Mouse (Mus musculus) olfactory bulb, adult 2 months (tissue): ENCODE data around the gene Lrrc8b. TPM values are rescaled to one million over a fixed set of nuclear protein-coding genes. Genes with fewer than 3 reads are reported as not detected.

ENCODE experiments used
- H3K27ac ChIP-seq: fragments of 200-500 bp; 2 replicates; pipeline ENCODE4 v1.5.1; 2012; ENCODE audit warnings: low read depth, low read length; ENCODE audit not compliant: insufficient read depth
- H3K4me1 ChIP-seq: fragments of 200-500 bp; 2 replicates; pipeline ENCODE4 v1.6.1; 2012; ENCODE audit warnings: low read length; ENCODE audit not compliant: control insufficient read depth, insufficient read depth
- H3K4me3 ChIP-seq: fragments of 200-500 bp; 2 replicates; pipeline ENCODE4 v1.5.1; 2012; ENCODE audit warnings: mild to moderate bottlenecking, low read depth, low read length, moderate library complexity; ENCODE audit not compliant: insufficient read depth
- CTCF ChIP-seq: fragments of 200-500 bp; IDR thresholded peaks from 2 replicates; pipeline ENCODE4 v1.5.1; 2012; ENCODE audit warnings: low read depth, mild to moderate bottlenecking, low read length, moderate library complexity; ENCODE audit not compliant: insufficient read depth
- POLR2A ChIP-seq: fragments of 200-500 bp; IDR thresholded peaks from 2 replicates; pipeline ENCODE4 v1.6.1; 2012; ENCODE audit warnings: mild to moderate bottlenecking, low read depth, low read length, moderate library complexity; ENCODE audit not compliant: insufficient read depth
- WGBS: fragments of 180-500 bp; shearing (Covaris S2); methylation state at CpG from one replicate; pipeline ENCODE4 v1.1.7; 2018; 5-methylcytosine and 5-hydroxymethylcytosine counted together
- polyA plus RNA-seq: library from polyadenylated mRNA; stranded (reverse); fragments of >200 nt; gene quantifications from 2 replicates; pipeline ENCODE4 v1.2.4, GENCODE M21; 2012; ENCODE audit warnings: low replicate concordance; ENCODE audit not compliant: missing spikeins, insufficient read depth, insufficient read length

Gene Lrrc8b
- polyA plus RNA-seq = not detected in 2 replicates

- TF ChIP-seq POLR2A (peak; percentile 81; the same call in 1 of the 2 replicates), CTCF (no peak)
Measured at GRCm38 (mm10) chr5:105415198-105415791, at the start of gene Lrrc8b. TSS of gene Lrrc8b (plus strand) at chr5:105415775.

DNA sequence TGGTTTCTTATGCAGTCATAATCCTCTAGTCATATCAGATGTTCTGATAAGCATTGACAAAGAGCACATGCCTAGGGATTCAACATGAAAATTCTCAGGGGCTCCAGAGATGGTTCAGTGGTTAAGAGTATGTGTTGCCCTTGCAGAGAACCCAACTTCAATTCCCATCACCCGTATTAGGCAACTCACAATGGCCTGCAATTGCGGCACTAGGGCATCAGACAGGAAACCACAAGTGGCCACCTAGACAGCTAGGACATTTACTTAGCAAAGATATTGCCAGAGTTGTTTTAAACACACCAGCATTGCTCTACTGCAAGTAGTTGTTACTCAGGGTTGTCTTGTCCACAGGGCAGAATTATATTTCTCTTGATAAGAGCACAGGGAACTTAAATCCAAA lies 34.1 kb upstream of the Lrrc8b start:
- H3K4me3 ChIP-seq = no peak overlapping the region
- no peak overlapping the region for H3K27ac ChIP-seq
- no peaks in the 10 kb centered on the region for H3K4me1 ChIP-seq
- TF ChIP-seq POLR2A (no peak), CTCF (no peak)
- 93% methylated on average over 2 of the region's 2 CpGs for WGBS

More at GRCm38 (mm10) chr5:105415198-105415791, at the start of gene Lrrc8b:
- Histone ChIP-seq H3K4me1 (peaks cover 3% of the 10 kb centered on the region; the same call in 1 of the 2 replicates), H3K27ac (peak within 1 kb of the TSS; percentile 91), H3K4me3 (peak within 1 kb of the TSS; percentile 74)
- 7% methylated on average over 63 of the region's 63 CpGs for WGBS

DNA sequence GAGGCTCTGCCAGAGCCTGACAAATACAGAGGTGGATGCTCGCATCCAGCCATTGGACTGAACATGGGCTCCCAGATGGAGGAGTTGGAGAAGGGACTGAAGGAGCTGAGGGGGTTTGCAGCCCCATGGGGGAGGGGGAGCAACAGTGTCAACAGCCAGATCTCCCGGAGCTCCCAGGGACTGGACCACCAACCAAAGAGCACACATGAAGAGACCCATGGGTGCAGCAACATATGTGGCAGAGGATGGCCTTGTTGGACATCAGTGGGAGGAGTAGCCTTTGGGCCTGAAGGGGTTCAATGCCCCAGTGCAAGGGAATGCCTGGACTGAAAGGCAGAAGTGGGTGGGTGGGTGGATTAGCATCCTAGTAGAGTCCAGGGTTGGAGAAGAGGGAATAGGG lies 25.2 kb upstream of the Lrrc8b start:
- 100% methylated on average over 2 of the region's 2 CpGs for WGBS
- TF ChIP-seq POLR2A (no peak), CTCF (no peak)
- Histone ChIP-seq H3K4me1 (no peaks in the 10 kb centered on the region), H3K4me3 (no peak overlapping the region), H3K27ac (no peak overlapping the region)

GRCm38 (mm10) chr5:105393731-105394130 lies 21.8 kb upstream of the Lrrc8b start:
- 98% methylated on average over 6 of the region's 6 CpGs for WGBS
- TF ChIP-seq POLR2A (no peak), CTCF (no peak)
- no peaks in the 10 kb centered on the region for H3K4me1 ChIP-seq

DNA sequence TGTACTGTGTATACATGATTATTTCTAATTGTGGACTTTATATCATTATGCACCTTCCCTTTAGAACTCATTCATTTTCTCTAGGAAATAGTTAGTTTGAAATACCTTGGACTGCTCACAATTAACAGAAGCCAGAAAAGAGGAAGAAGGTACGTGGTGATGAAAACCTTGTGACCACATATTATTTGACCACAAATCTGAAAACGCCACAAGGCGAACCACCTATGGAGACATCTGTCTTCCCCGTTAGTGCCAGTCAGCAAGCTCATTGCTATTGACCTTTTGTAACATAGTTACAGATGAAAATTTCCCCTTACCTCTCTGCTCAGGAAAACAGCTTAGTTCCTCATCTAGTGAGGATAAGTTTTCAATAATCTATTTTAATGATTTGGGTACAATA lies 20.4 kb upstream of the Lrrc8b start:
- H3K4me3 ChIP-seq = no peak overlapping the region
- TF ChIP-seq CTCF = no peak
- TF ChIP-seq POLR2A = no peak
- WGBS = 99% methylated on average over 4 of the region's 4 CpGs
- H3K4me1 ChIP-seq = no peaks in the 10 kb centered on the region
- no peak overlapping the region for H3K27ac ChIP-seq

More at GRCm38 (mm10) chr5:105393731-105394130, 21.8 kb upstream of the Lrrc8b start:
- no peak overlapping the region for H3K27ac ChIP-seq
- H3K4me3 ChIP-seq = no peak overlapping the region

DNA sequence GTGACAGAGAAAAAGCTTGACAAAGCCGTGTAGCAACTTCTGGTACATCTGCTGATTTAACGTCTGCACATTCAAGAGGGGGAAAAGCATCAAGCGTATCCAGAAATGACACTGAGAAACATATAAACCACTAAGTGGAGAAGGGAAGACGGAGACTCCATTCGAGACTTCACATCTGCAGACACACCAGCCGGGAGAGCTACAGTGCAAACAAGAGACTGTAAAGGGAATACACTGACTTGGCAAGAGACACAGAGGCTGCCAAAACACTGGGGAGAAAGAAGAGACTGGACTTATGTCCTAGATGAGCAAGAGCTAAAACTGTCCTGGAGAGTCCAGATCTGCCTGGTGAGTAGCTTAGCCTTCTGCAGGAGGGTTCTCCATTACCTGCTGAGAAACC lies 16.6 kb upstream of the Lrrc8b start:
- Histone ChIP-seq H3K27ac (no peak overlapping the region), H3K4me3 (no peak overlapping the region), H3K4me1 (peaks cover 2% of the 10 kb centered on the region; the same call in 1 of the 2 replicates)
- TF ChIP-seq CTCF = no peak
- TF ChIP-seq POLR2A = no peak
- WGBS = 75% methylated on average over 6 of the region's 6 CpGs

- Histone ChIP-seq H3K4me3 (peak overlapping the region; percentile 33), H3K4me1 (peaks cover 2% of the 10 kb centered on the region; the same call in 1 of the 2 replicates), H3K27ac (no peak overlapping the region)
- TF ChIP-seq POLR2A = no peak
- TF ChIP-seq CTCF = no peak
- 11% methylated on average over 13 of the region's 13 CpGs for WGBS
Measured at GRCm38 (mm10) chr5:105399631-105400423, 15.7 kb upstream of the Lrrc8b start.

GRCm38 (mm10) chr5:105400424-105401375 lies 14.9 kb upstream of the Lrrc8b start:
- Histone ChIP-seq H3K4me1 (peaks cover 2% of the 10 kb centered on the region; the same call in 1 of the 2 replicates), H3K27ac (no peak overlapping the region), H3K4me3 (peak overlapping the region; percentile 33)
- TF ChIP-seq POLR2A (no peak), CTCF (no peak)
- WGBS = 27% methylated on average over 17 of the region's 17 CpGs
